Mouse (Mus musculus) ES-CJ7 (cell line): ENCODE measurements around the gene Spdye4c.

Experiments used
- DNase-seq: peaks from one replicate; pipeline ENCODE4 v3.0.0; 2011; ENCODE audit warnings: low read depth, low spot score

The Spdye4c gene

GRCm38 (mm10) chr2:128590909-128591308 is at the start of gene Spdye4c:
Spdye4c (plus strand) TSS chr2:128591209.
- no peak for DNase-seq

DNA sequence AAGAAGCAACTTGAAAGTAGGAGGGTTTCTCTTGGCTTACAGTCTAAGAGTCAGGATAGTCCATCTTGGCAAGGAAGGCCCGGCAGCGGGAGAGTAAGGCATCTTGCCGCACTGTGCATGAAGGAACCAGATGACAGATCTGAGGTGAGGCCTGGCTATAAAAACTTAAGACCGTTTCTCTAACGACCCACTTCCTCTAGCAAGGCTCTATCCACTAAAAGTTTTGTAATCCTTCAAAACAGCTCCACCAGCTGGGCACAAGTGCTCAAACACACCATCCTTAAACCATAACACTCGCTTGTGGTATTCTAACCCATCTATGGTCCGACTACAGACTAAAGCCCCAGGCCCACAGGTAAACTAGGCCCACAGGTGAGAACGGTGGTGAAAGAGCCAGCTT is 47.5 kb upstream of the Spdye4c start:
- DNase-seq, result no peak

GRCm38 (mm10) chr2:128544421-128545137 is 46.4 kb upstream of the Spdye4c start:
- DNase-seq, result peak; percentile 64

- no peak for DNase-seq
Measured at GRCm38 (mm10) chr2:128545447-128545846, 45.6 kb upstream of the Spdye4c start.

- no peak for DNase-seq
Measured at GRCm38 (mm10) chr2:128547079-128547478, 43.9 kb upstream of the Spdye4c start.

GRCm38 (mm10) chr2:128548262-128548661 is 42.7 kb upstream of the Spdye4c start:
- no peak for DNase-seq

DNA sequence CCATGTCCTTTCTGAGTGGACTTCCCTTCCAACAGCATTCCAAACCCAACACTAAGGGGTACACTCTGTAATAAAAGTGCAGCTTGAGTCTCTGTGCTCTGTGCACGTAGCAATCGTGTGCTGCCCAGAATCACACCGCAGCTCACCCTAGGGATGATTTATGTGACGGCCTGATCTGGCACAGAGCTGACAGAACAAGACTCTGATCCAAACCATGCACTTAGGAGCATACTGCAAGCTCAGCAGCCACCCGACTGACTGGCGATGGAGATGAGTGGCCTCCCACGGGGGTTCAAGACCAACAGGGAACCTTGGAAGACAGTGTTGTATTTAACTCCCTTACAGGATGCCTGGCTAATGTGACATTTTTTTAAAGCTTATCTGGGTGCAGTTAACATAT is 41.4 kb upstream of the Spdye4c start:
- no peak for DNase-seq

- no peak for DNase-seq
Measured at GRCm38 (mm10) chr2:128549963-128550362, 41.0 kb upstream of the Spdye4c start.

- DNase-seq, result no peak
Measured at GRCm38 (mm10) chr2:128552080-128552791, 38.8 kb upstream of the Spdye4c start.

- DNase-seq, result peak; percentile 13
Measured at GRCm38 (mm10) chr2:128552798-128553720, 38.0 kb upstream of the Spdye4c start.

DNA sequence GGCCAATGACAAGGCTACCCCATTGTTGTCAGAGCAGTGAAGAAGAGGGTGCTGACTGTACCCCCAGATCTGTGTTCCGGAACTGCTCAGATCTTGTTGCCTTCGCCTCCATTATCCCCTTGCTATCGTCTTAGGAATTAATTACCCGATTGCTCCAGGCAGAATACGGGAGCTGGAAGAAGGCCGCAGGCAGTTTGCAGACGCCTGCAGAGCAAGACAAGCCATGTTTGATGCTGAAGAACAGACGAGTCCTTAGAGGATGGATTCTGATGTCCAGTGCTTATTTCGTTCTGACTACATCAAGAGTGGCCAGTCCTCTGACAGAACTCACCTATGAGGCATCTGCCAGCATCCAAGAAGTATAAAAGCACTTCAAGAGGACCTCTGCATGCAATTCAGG is 35.9 kb upstream of the Spdye4c start:
- no peak for DNase-seq

DNA sequence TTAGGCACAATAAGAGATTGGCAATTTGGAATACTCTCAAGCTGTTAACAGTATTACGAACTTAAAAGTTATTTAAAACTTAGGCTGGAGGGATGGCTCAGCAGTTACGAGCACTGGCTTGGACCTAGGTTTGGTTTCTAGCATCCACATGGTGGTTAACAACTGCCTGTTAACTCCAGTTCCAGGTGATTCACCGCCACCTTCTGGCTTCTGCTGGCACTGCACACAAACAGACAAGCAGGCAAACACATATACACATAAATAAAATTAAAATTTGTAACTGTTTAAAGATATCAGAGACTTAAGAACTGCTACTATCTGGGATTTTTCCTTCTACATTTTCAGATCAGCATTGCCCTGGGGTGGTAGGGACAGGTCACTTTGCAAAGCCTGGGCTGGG is 26.8 kb upstream of the Spdye4c start:
- DNase-seq, result peak; percentile 39

DNA sequence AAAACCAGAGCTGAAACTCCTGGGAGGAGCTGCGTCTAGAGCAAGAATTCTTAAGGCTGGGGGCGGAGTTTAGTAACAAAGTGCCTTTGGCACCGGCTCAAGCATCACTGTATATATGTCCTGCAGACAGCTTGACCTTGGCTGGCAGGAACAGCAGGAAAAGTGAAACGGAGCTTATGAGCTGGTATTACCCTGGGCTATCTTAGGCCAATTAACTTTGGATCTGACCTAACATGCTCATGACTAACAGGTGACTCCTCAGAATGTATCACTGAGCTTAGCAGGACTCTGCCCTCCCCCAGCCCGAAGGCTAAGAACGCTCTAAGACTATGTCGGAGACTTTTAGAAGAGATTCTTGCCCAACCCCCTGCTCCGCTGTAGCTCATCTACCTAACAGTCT is 25.1 kb upstream of the Spdye4c start:
- DNase-seq, result peak; percentile 26

DNA sequence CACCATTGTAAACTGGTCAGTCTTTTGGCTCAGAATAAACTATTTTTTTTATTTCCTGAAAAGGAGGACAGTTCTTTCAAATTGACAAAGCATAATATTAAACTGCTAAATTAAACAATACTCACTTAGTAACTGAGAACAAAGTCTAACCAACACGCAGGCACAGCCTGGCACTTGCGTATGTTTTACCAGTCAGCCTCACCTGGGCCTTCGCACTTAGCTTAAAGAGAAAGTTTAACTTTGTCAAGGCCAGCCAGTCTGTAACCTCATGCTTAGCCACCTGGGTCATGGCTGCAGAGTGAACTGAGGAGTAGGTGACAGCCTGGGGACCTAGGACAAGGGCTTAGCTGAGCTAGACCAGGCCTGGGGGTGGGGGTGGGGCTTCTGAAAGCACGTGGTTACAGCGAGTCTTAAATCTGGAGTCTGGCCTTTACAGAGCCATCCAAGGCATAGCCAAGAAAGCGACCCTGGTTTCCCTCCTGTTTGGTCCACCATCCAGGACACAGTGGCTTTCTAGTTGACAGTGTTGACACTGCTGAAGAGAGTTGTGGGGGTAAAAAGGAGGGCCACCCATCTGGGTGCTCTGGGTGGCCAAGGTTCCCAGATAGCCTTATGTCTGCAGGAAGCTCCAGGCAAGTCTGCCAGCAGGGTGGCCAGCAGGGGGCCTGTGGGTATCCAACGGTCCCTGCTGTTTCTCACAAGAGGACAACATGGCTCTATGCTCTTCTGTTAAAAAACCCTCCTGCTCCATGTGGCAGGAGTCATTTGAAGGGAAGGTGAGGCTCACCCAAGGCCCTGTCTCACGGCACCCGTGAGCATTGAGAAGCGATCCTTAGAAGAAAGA is 24.5 kb upstream of the Spdye4c start:
- DNase-seq, result peak; percentile 18

DNA sequence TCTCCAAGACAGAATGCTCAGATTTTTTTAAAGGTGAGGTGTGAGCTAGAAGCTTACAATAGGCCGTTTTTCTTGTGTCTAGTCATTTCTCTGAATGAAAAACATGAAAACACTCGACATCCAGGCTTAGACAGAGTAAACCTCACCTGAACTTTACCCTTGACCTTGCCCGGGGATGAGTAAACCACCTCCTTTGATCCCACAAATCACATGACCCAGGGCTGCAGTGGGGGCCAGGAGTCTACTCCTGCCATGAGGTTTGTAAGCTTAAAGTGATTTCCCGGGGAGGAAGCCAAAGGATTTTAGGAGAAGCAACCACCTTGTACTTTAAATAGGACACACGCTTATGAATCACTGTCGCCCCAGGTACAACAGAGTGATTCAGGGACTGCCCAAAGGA is 23.0 kb upstream of the Spdye4c start:
- no peak for DNase-seq

DNA sequence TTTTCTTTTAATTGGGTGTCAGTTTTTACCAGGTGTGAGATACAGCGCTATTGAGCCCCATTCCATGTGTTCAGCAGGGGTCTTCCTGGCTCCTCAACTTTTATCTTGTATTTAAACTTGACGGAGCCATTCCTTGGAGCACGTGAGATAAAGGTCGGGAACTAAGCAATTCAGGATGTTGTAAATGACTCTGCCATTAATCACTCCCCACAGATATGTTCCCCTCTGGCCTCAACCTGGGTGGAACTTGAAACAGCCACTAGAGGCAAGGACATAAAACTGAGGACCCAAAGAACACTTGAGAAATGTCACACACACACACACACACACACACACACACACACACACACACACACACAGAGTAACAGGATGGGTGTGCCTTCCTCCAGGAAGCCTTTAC is 22.5 kb upstream of the Spdye4c start:
- DNase-seq, result no peak

- no peak for DNase-seq
Measured at GRCm38 (mm10) chr2:128571001-128571400, 20.0 kb upstream of the Spdye4c start.

GRCm38 (mm10) chr2:128572726-128573624 is 18.0 kb upstream of the Spdye4c start:
- peak; percentile 68 for DNase-seq

DNA sequence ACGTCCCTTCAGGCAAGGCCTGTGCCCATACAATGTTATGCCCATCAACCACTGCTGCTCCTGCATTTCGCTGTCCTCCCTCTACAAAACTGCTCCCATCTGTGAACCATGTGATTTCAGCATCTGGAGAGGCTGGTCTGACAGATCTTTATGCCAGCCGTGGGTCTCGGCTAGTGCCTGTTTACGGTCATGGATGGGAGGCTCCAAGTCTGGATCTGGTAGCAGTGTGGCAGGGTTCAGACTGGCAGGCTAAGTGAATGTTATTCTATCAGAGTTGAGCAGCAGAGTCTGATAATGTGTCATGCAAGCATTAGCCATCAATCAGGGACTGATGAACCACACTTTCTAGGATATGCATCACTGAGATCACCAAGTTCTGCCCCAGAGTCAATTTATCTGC is 8.1 kb upstream of the Spdye4c start:
- no peak for DNase-seq

GRCm38 (mm10) chr2:128592301-128592700 is 1.3 kb downstream of the Spdye4c start:
- DNase-seq, result peak; percentile 65
